Mouse (Mus musculus) cerebellum, adult 2 months (tissue): ENCODE measurements around the gene Faf2. TPM values are rescaled to one million over a fixed set of nuclear protein-coding genes. Genes with fewer than 3 reads are reported as not detected.

Source experiments
- DNase-seq, 2 experiments: peaks; one replicate each; pipeline ENCODE4 v3.0.0; 2021
- H3K27ac ChIP-seq: fragments of 200-500 bp; 2 replicates; pipeline ENCODE4 v1.5.1; 2012; ENCODE audit warnings: low read length, control low read depth, inconsistent platforms; ENCODE audit not compliant: insufficient read depth
- H3K27me3 ChIP-seq: fragments of 200-500 bp; 2 replicates; pipeline ENCODE4 v1.6.1; 2012; ENCODE audit warnings: inconsistent platforms, mild to moderate bottlenecking, low read length, moderate library complexity; ENCODE audit not compliant: control insufficient read depth, insufficient read depth
- H3K4me1 ChIP-seq: fragments of 200-500 bp; 2 replicates; pipeline ENCODE4 v1.6.1; 2011; ENCODE audit warnings: low read length; ENCODE audit not compliant: control insufficient read depth, insufficient read depth
- H3K4me3 ChIP-seq: fragments of 200-500 bp; replicated peaks from 2 replicates; pipeline ENCODE3; 2011; ENCODE audit warnings: mild to moderate bottlenecking, low read depth, low read length, control low read depth; ENCODE audit not compliant: insufficient read depth
- CTCF ChIP-seq: fragments of 200-500 bp; IDR thresholded peaks from 2 replicates; pipeline ENCODE4 v1.5.1; 2011; ENCODE audit warnings: low read depth, mild to moderate bottlenecking, control low read depth, low read length, moderate library complexity, borderline replicate concordance; ENCODE audit not compliant: insufficient read depth
- POLR2A ChIP-seq: fragments of 200-500 bp; IDR thresholded peaks from 2 replicates; pipeline ENCODE4 v1.6.1; 2011; ENCODE audit warnings: low read length, control low read depth, borderline replicate concordance; ENCODE audit not compliant: insufficient read depth
- WGBS: fragments of 180-500 bp; shearing (Covaris S2); methylation state at CpG from one replicate; pipeline ENCODE4 v1.1.7; 2018; 5-methylcytosine and 5-hydroxymethylcytosine counted together
- polyA plus RNA-seq: library from polyadenylated mRNA; depleted of rRNA; stranded (reverse); fragments of >200 nt; gene quantifications from 2 replicates; pipeline ENCODE4 v1.2.3, GENCODE M21; 2012

Gene Faf2
- polyA plus RNA-seq, 1 experiment: 38.3 TPM

DNA sequence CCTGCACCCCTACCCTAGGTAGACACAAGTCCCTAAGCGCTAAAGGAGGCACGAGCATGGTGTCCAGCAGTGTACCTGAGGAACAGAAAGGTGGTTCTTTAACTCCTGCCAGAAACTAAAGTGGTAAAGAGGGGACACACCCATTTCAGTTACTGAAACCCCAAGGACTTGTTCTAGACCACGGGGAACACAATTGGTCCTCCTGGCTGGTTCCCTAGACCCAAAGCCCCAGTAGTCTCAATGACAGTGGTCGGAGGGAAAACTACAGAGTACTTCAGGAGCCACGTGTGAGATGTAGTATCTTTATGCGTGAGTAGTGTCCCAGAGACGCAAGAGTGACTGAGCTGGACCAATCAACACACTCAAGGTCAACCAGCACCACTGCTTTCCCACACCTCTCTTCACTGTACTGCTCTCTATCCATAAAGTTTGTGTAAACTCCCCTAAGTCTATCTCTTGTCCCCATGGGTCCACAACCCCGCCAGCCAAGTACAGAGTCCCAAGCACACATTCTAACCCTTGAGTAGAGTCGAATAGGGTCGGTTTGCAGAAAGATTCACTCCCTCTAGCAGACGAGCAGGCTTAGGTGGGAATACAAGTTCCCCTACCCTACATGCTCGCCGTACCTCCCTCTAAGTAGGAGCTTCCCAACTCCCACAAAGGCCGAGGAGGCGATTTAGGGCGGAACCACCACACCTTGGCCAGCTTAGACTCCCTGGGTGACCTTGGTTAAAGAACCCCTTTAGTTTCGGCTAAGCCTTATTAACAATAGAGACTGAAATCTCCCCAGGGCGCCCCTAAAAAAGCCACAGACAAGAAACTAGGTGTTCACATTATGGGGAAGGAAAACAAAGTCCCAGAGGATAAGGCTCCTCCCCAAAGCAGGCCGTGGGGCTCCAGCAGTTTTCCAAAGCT is 64.8 kb downstream of the Faf2 start:
- DNase-seq: peak in 1 of 2 experiments; percentile 14
- 3% methylated on average over 19 of the region's 19 CpGs for WGBS
- H3K4me1 ChIP-seq: peaks cover 22% of the 10 kb centered on the region
- peak overlapping the region; percentile 76 for H3K4me3 ChIP-seq
- no peaks in the 10 kb centered on the region for H3K27me3 ChIP-seq
- H3K27ac ChIP-seq: 0 out of 2 replicates have a peak overlapping the region, but pooled peaks have one; percentile 53
- no peak for TF ChIP-seq POLR2A
- TF ChIP-seq CTCF: no peak

GRCm38 (mm10) chr13:54687096-54687495 is 65.5 kb downstream of the Faf2 start:
- Histone ChIP-seq H3K27ac (peak overlapping the region; percentile 53), H3K27me3 (no peaks in the 10 kb centered on the region), H3K4me1 (peaks cover 23% of the 10 kb centered on the region), H3K4me3 (peak overlapping the region; percentile 76)
- no peak for TF ChIP-seq POLR2A
- no peak for TF ChIP-seq CTCF
- DNase-seq: peak; percentile 75 to 76
- under 1% methylated on average over 35 of the region's 35 CpGs for WGBS

DNA sequence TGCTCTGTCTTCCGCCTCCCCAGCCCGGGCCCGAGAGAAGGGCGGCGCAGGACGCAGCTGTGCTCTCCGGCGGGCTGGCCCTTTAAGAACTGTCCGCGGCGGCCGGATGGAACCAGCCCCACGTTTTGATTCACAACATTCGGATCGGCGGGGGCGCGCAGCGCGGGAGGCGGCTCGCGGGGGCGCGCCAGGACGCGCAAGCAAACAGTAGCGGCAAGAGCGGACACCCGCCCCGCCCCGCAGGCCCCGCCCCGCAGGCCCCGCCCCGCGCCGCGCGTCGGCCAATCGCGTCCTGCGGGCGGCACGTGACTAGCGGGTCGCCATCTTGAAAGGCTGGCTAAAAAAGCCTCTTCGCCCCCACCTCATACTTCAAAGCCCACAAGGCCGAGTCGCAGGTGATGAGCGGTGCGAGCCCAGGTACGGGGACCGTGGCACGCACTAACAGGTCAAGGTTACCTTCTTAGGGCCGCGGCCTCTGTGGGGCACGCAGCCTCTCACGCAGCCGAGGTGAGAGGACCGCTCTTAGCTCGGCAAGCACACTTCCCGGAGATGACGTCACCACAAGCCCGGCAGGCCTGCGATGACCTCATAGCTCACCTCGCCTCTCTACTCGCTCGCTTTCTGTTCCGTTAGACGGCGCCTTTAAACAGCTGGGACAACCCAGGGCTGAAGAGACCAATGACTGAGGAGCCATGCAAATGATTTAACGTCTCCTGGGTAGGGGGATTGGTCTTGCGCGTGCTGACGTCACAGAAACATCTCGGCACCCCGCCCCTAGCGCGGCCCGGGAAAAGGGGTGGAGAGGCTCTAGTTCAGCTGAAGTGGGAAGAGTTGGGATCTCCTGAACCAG is 66.2 kb downstream of the Faf2 start:
- peak; percentile 98 to 99 for DNase-seq
- TF ChIP-seq CTCF: no peak
- peak; percentile 86 for TF ChIP-seq POLR2A
- peak overlapping the region; percentile 99 for H3K27ac ChIP-seq
- under 1% methylated on average over 73 of the region's 82 CpGs for WGBS
- peaks cover 30% of the 10 kb centered on the region for H3K4me1 ChIP-seq
- no peaks in the 10 kb centered on the region for H3K27me3 ChIP-seq
- peak overlapping the region; percentile 97 for H3K4me3 ChIP-seq

DNA sequence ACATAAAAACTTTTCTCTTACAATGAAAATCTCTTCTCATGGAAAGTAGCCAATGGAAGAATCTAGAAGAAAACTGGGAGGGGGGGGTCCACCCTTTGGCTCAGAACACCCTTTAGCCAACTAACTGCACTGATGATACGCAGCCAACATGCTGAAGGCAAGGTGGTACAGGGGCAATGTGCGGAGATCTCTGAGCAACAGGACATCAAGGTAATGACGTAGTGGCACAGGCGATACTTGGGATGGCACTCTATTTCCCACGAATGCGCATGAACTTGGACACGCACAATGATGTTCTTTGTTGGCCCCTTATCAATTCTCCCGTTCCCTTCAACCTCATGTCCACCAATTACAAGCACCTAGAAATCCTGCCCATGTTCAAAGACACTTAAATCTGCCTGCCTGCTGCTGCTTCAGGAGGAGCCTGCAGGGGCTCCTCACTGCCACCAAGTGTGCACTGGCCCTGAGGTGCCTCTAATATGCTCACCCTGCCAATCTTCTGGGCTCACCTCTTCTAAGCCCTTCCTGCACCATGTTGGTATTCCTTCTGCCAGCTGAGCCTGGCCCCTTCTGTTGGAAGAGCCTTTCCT is 68.7 kb downstream of the Faf2 start:
- TF ChIP-seq POLR2A (no peak), CTCF (no peak)
- 79% methylated on average over 8 of the region's 8 CpGs for WGBS

GRCm38 (mm10) chr13:54691737-54692136 is 70.2 kb downstream of the Faf2 start:
- H3K27me3 ChIP-seq: no peaks in the 10 kb centered on the region
- TF ChIP-seq CTCF: no peak
- no peak for TF ChIP-seq POLR2A
- no peak overlapping the region for H3K4me3 ChIP-seq
- H3K27ac ChIP-seq: no peak overlapping the region
- peaks cover 11% of the 10 kb centered on the region for H3K4me1 ChIP-seq
- DNase-seq: no peak

More for the DNA sequence above, 68.7 kb downstream of the Faf2 start:
- peak in 1 of 2 experiments; percentile 14 for DNase-seq
- H3K4me3 ChIP-seq: no peak overlapping the region
- H3K4me1 ChIP-seq: peaks cover 23% of the 10 kb centered on the region
- no peak overlapping the region for H3K27ac ChIP-seq
- no peaks in the 10 kb centered on the region for H3K27me3 ChIP-seq

GRCm38 (mm10) chr13:54692711-54693557 is 71.3 kb downstream of the Faf2 start:
- no peaks in the 10 kb centered on the region for H3K27me3 ChIP-seq
- peaks cover 11% of the 10 kb centered on the region for H3K4me1 ChIP-seq
- DNase-seq: peak in 1 of 2 experiments; percentile 16
- H3K27ac ChIP-seq: peak overlapping the region; percentile 77
- WGBS: 8% methylated on average over 21 of the region's 21 CpGs
- no peak for TF ChIP-seq POLR2A
- no peak for TF ChIP-seq CTCF
- H3K4me3 ChIP-seq: peak overlapping the region; percentile 65
